Mouse (Mus musculus): ENCODE measurements around the gene Msantd3. TPM values are rescaled to one million over a fixed set of nuclear protein-coding genes. Genes with fewer than 3 reads are reported as not detected.
A peak's percentile ranks its signal among the peaks of the same experiment; 100 is the strongest.

The Msantd3 gene
- polyA plus RNA-seq, 1 experiment from 2014 or later, result 36.4 TPM

GRCm38 (mm10) chr4:48555729-48556128 lies 16.0 kb downstream of the Msantd3 start:
- WGBS, result 27% methylated on average over 3 of the region's 3 CpGs

GRCm38 (mm10) chr4:48559652-48560051 lies 19.9 kb downstream of the Msantd3 start:
- ATAC-seq (ENCODE audit: insufficient number of reproducible peaks, insufficient read depth, low FRiP score, low TSS enrichment, low read depth), result no peak; the same call in 1 of the 2 replicates
- Histone ChIP-seq H3K36me3 (peaks cover 77% of the 10 kb centered on the region), H3K4me1 (replicated peaks) (peaks cover 23% of the 10 kb centered on the region), H3K9me3 (no peaks in the 10 kb centered on the region), H3K27me3 (no peaks in the 10 kb centered on the region), H3K4me2 (no peak overlapping the region), H3K9ac (replicated peaks) (no peak overlapping the region), H3K27ac (no peak overlapping the region), H3K4me3 (replicated peaks) (no peak overlapping the region)
- 88% methylated on average over 14 of the region's 14 CpGs for WGBS

More at GRCm38 (mm10) chr4:48555729-48556128, 16.0 kb downstream of the Msantd3 start:
- no peak for ATAC-seq (ENCODE audit: insufficient number of reproducible peaks, insufficient read depth, low FRiP score, low TSS enrichment, low read depth)
- 0 out of 2 replicates have a peak, but pooled peaks cover 3% of the 10 kb centered on the region for H3K27me3 ChIP-seq
- no peak overlapping the region for H3K9ac ChIP-seq (replicated peaks)
- H3K4me2 ChIP-seq, result no peak overlapping the region
- H3K36me3 ChIP-seq, result peaks cover 71% of the 10 kb centered on the region
- peaks cover 8% of the 10 kb centered on the region; the same call in 1 of the 2 replicates for H3K4me1 ChIP-seq (replicated peaks)
- no peak overlapping the region for H3K4me3 ChIP-seq (replicated peaks)
- H3K27ac ChIP-seq, result no peak overlapping the region
- no peaks in the 10 kb centered on the region for H3K9me3 ChIP-seq

DNA sequence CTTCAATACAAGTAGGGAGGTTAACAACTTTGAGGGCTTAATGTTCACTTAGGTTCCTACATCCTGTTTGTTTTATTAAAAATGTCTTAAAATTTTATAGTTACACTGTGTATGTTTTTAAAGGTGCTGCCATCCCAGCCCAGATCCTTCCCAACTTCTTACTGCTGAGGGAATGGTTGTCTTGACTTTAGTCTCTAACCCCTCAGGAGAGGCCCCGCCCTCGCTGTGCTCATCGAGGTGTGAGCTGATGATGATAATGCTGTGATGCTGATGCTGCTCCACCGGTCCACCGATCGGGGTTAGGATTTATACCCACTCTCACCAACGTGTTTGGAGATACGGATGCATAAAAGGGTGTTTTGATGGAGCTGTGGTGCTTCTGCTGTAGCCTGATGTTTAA lies 22.1 kb downstream of the Msantd3 start:
- no peaks in the 10 kb centered on the region for H3K9me3 ChIP-seq
- H3K27me3 ChIP-seq, result no peaks in the 10 kb centered on the region
- peaks cover 66% of the 10 kb centered on the region for H3K36me3 ChIP-seq
- peaks cover 23% of the 10 kb centered on the region for H3K4me1 ChIP-seq (replicated peaks)
- H3K4me3 ChIP-seq (replicated peaks), result no peak overlapping the region
- no peak overlapping the region for H3K4me2 ChIP-seq
- 87% methylated on average over 8 of the region's 8 CpGs for WGBS
- H3K27ac ChIP-seq, result no peak overlapping the region
- no peak overlapping the region for H3K9ac ChIP-seq (replicated peaks)
- 0 out of 2 replicates have a peak, but pooled peaks have one; percentile 68 for ATAC-seq (ENCODE audit: insufficient number of reproducible peaks, insufficient read depth, low FRiP score, low TSS enrichment, low read depth)

DNA sequence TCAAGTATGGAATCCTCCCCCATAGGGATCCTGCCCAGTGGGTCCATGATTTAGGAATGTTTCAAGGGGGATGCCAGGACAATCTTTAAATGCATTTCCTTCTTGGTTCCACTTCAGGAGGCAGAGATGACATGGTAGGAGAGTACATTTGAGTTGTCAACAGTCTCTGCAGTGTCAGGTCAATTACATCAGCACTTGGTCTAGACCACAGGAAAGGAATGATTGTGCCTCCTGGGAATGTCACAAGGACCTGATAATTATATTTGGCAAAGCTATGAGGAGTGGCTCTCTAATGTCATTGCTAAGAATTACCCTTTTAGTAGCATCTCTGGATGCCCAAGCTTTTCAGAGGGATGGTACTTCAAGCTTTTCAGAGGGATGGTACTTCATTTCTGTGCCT lies 25.2 kb downstream of the Msantd3 start:
- no peak overlapping the region for H3K4me2 ChIP-seq
- H3K9me3 ChIP-seq, result no peaks in the 10 kb centered on the region
- peaks cover 22% of the 10 kb centered on the region for H3K4me1 ChIP-seq (replicated peaks)
- H3K9ac ChIP-seq (replicated peaks), result no peak overlapping the region
- H3K27ac ChIP-seq, result no peak overlapping the region
- H3K36me3 ChIP-seq, result peaks cover 39% of the 10 kb centered on the region
- H3K27me3 ChIP-seq, result no peaks in the 10 kb centered on the region
- H3K4me3 ChIP-seq (replicated peaks), result no peak overlapping the region
- no peak for ATAC-seq (ENCODE audit: insufficient number of reproducible peaks, insufficient read depth, low FRiP score, low TSS enrichment, low read depth)

DNA sequence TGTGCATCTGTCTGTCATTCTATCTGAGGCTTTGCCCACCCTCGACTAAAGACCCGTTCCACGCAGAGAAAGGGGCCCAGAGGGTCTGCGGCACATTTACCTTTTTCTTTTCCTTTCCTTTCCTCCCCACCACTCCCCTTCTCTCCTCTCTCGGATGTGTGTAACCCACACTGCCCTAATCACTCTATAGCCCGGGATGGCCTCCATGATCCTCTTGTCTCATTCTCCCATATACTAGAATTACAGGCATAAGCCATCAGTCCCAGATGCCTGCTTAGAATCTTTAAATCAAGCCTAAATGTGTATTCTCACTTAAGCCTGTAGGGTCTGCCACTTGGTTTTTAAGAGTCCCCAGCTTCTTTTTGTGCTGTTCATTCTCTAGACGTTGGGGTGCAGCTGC lies 36.6 kb downstream of the Msantd3 start:
- WGBS, result 84% methylated on average over 7 of the region's 7 CpGs
- H3K4me2 ChIP-seq, result no peak overlapping the region
- peaks cover 4% of the 10 kb centered on the region; the same call in 1 of the 2 replicates for H3K4me1 ChIP-seq (replicated peaks)
- H3K27me3 ChIP-seq, result peaks cover 3% of the 10 kb centered on the region; the same call in 1 of the 2 replicates
- H3K36me3 ChIP-seq, result no peaks in the 10 kb centered on the region
- no peak overlapping the region for H3K4me3 ChIP-seq (replicated peaks)
- no peaks in the 10 kb centered on the region for H3K9me3 ChIP-seq
- no peak overlapping the region for H3K9ac ChIP-seq (replicated peaks)
- H3K27ac ChIP-seq, result no peak overlapping the region
- ATAC-seq (ENCODE audit: insufficient number of reproducible peaks, insufficient read depth, low FRiP score, low TSS enrichment, low read depth), result no peak

- WGBS, result 89% methylated on average over 1 of the region's 1 CpGs
- Histone ChIP-seq H3K9ac (replicated peaks) (no peak overlapping the region), H3K4me3 (replicated peaks) (no peak overlapping the region), H3K27me3 (peaks cover 3% of the 10 kb centered on the region; the same call in 1 of the 2 replicates), H3K27ac (no peak overlapping the region), H3K4me1 (replicated peaks) (peaks cover 5% of the 10 kb centered on the region; the same call in 1 of the 2 replicates), H3K9me3 (no peaks in the 10 kb centered on the region), H3K4me2 (no peak overlapping the region), H3K36me3 (no peaks in the 10 kb centered on the region)
- ATAC-seq (ENCODE audit: insufficient number of reproducible peaks, insufficient read depth, low FRiP score, low TSS enrichment, low read depth), result no peak
Observed at GRCm38 (mm10) chr4:48577831-48578230, 38.1 kb downstream of the Msantd3 start.

GRCm38 (mm10) chr4:48578399-48578798 lies 38.7 kb downstream of the Msantd3 start:
- Histone ChIP-seq H3K4me3 (replicated peaks) (no peak overlapping the region), H3K9me3 (no peaks in the 10 kb centered on the region), H3K4me2 (no peak overlapping the region), H3K9ac (replicated peaks) (no peak overlapping the region), H3K36me3 (no peaks in the 10 kb centered on the region), H3K4me1 (replicated peaks) (peaks cover 5% of the 10 kb centered on the region; the same call in 1 of the 2 replicates), H3K27ac (no peak overlapping the region), H3K27me3 (no peaks in the 10 kb centered on the region)
- WGBS, result 57% methylated on average over 4 of the region's 4 CpGs
- ATAC-seq (ENCODE audit: insufficient number of reproducible peaks, insufficient read depth, low FRiP score, low TSS enrichment, low read depth), result no peak

DNA sequence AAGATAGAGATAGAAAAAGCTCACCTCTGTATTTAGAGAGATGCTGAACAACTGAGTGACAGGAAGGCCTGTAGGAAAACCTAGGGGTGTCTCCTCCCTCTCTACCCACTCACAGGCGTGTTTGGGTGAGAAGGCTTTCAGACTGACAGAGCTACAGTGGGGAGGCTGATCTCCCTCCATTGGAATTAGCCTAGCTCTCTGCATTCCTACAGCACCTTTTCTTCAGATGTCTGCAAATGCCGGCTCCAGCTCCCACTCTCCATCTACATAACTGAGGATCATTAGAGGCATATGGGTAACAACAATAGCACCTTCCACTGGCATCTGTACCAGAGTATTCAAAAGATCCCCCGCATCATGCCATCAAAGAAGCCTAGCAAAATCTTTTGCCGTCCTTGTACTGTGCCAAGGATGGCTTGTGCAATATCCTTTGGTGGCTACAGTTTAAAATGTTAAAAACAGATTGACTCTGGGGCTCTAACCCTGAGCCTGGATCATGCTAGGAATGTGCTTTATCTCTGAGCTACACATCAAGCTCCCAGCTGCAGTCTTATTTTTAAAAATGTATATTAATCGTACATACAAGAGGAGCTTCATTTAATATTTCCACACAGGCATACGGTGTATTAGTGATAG lies 39.9 kb downstream of the Msantd3 start:
- H3K9ac ChIP-seq (replicated peaks), result no peak overlapping the region
- H3K4me3 ChIP-seq (replicated peaks), result no peak overlapping the region
- no peak overlapping the region for H3K27ac ChIP-seq
- 57% methylated on average over 6 of the region's 6 CpGs for WGBS
- H3K9me3 ChIP-seq, result no peaks in the 10 kb centered on the region
- peaks cover 5% of the 10 kb centered on the region; the same call in 1 of the 2 replicates for H3K4me1 ChIP-seq (replicated peaks)
- ATAC-seq (ENCODE audit: insufficient number of reproducible peaks, insufficient read depth, low FRiP score, low TSS enrichment, low read depth), result no peak
- H3K36me3 ChIP-seq, result no peaks in the 10 kb centered on the region
- no peak overlapping the region for H3K4me2 ChIP-seq
- no peaks in the 10 kb centered on the region for H3K27me3 ChIP-seq

- 27% methylated on average over 2 of the region's 2 CpGs for WGBS
- H3K27me3 ChIP-seq, result no peaks in the 10 kb centered on the region
- H3K4me1 ChIP-seq (replicated peaks), result peaks cover 5% of the 10 kb centered on the region; the same call in 1 of the 2 replicates
- no peak overlapping the region for H3K4me3 ChIP-seq (replicated peaks)
- ATAC-seq (ENCODE audit: insufficient number of reproducible peaks, insufficient read depth, low FRiP score, low TSS enrichment, low read depth), result no peak
- H3K36me3 ChIP-seq, result no peaks in the 10 kb centered on the region
- H3K27ac ChIP-seq, result no peak overlapping the region
- no peak overlapping the region for H3K4me2 ChIP-seq
- H3K9ac ChIP-seq (replicated peaks), result no peak overlapping the region
- H3K9me3 ChIP-seq, result no peaks in the 10 kb centered on the region
Observed at GRCm38 (mm10) chr4:48581201-48581600, 41.5 kb downstream of the Msantd3 start.

DNA sequence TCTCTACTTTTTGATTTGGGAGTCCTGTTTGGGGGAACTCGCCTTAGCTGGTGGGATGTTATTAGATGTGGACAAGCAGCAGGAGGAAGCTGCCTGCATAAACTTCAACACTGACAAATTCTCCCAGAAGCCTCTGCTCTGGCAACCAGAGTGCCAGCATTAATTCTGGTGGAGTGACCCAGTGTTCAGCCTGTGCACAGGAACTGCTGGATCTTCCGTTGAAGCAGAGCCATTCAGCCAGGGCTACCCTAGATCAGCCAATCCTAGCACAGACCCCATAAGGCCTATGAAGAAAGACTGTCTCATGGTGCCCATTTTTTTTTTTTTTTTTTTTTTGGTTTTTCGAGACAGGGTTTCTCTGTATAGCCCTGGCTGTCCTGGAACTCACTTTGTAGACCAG lies 42.3 kb downstream of the Msantd3 start:
- H3K4me1 ChIP-seq (replicated peaks), result peaks cover 12% of the 10 kb centered on the region
- no peaks in the 10 kb centered on the region for H3K9me3 ChIP-seq
- H3K4me3 ChIP-seq (replicated peaks), result no peak overlapping the region
- H3K27me3 ChIP-seq, result no peaks in the 10 kb centered on the region
- H3K4me2 ChIP-seq, result no peak overlapping the region
- no peak overlapping the region for H3K27ac ChIP-seq
- ATAC-seq (ENCODE audit: insufficient number of reproducible peaks, insufficient read depth, low FRiP score, low TSS enrichment, low read depth), result no peak
- H3K36me3 ChIP-seq, result no peaks in the 10 kb centered on the region
- 79% methylated on average over 2 of the region's 3 CpGs for WGBS
- no peak overlapping the region for H3K9ac ChIP-seq (replicated peaks)

- H3K4me3 ChIP-seq (replicated peaks), result no peak overlapping the region
- 0 out of 2 replicates have a peak, but pooled peaks cover 3% of the 10 kb centered on the region for H3K9me3 ChIP-seq
- H3K27me3 ChIP-seq, result no peaks in the 10 kb centered on the region
- H3K4me1 ChIP-seq (replicated peaks), result peaks cover 15% of the 10 kb centered on the region
- H3K4me2 ChIP-seq, result no peak overlapping the region
- no peak overlapping the region for H3K27ac ChIP-seq
- WGBS, result 81% methylated on average over 2 of the region's 2 CpGs
- no peak overlapping the region for H3K9ac ChIP-seq (replicated peaks)
- no peak for ATAC-seq (ENCODE audit: insufficient number of reproducible peaks, insufficient read depth, low FRiP score, low TSS enrichment, low read depth)
- H3K36me3 ChIP-seq, result peaks cover 4% of the 10 kb centered on the region
Observed at GRCm38 (mm10) chr4:48582941-48583340, 43.2 kb downstream of the Msantd3 start.

All from limb, embryonic 12.5 days (tissue).